Mouse (Mus musculus): Measurements from ENCODE around the gene Gpx8. TPM values are rescaled to one million over a fixed set of nuclear protein-coding genes. Genes with fewer than 3 reads are reported as not detected.

The Gpx8 gene
- total and polyA plus RNA-seq, 3 experiments = not detected

DNA sequence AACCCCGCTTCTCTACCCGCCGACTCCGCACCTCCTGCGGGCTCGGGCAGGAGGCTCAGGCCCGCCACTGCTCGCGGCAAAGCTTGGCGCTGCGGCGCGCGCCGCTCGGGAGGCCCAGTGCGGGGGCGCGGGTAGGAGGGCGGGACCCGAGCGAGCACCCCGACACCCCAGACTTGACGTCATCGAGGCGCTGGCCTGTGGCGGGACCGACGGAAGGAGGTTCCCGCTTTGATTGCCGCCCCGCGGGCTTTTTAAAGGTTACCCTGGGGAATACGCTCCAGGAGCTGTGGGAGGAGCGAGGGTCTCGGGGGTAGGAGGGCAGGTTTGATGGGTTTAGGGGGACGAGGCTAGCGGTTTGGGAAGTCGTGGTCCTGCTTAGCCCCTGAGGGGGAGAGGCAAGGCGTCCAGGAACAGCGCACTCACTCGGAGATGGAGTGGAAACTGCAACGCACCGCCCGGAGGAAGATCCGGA is 11.2 kb downstream of the Gpx8 start, which contains the start of gene Cdc20b:
Cdc20b (plus strand) TSS at position 162 of the 472 bp plus-strand sequence.
- Histone ChIP-seq H3K9me3 (replicated peaks; ENCODE audit: insufficient read depth, low read length) (no peaks in the 10 kb centered on the region), H3K9ac (ENCODE audit: control insufficient read depth, low read depth, low read length, poor library complexity, severe bottlenecking) (peak within 1 kb of the TSS; percentile 68), H3K27ac (ENCODE audit: control insufficient read depth, low read depth, low read length) (0 out of 2 replicates have a peak within 1 kb of the TSS, but pooled peaks have one; percentile 9), H3K4me1 (ENCODE audit: control insufficient read depth in 1 of 2, insufficient read depth in 2 of 2, low read length in 2 of 2) (peaks cover 0 to 4% of the 10 kb centered on the region in 2 experiments; a peak in 1 of 4 replicates), H3K79me2 (ENCODE audit: control insufficient read depth, insufficient read depth, low read length, poor library complexity) (no peaks in the 10 kb centered on the region), H3K4me3 (ENCODE audit: control insufficient read depth in 1 of 2, insufficient read depth in 1 of 2, low read depth in 2 of 2, low read length in 2 of 2) (peak within 1 kb of the TSS; percentile 68 to 81), H3K27me3 (ENCODE audit: control insufficient read depth in 1 of 2, insufficient read depth in 2 of 2, low read length in 2 of 2) (no peaks in the 10 kb centered on the region; a peak in 1 of 4 replicates), H3K36me3 (ENCODE audit: control insufficient read depth in 1 of 2, insufficient read depth in 2 of 2, low read length in 2 of 2) (no peaks in the 10 kb centered on the region; a peak in 1 of 4 replicates)
- peak in 2 of 3 experiments; percentile 1 to 27; a peak in 1 of 6 replicates for TF ChIP-seq CTCF (IDR thresholded peaks at IDR 0.05 in 2 of 3, conservative IDR thresholded peaks at IDR 0.05 in 1 of 3; ENCODE audit: control insufficient read depth in 1 of 3, insufficient read depth in 1 of 3, low read depth in 2 of 3, low read length in 3 of 3, poor library complexity in 1 of 3, severe bottlenecking in 1 of 3)
- TF ChIP-seq MAX (IDR thresholded peaks at IDR 0.05; ENCODE audit: low read length) = 0 out of 2 replicates have a peak, but pooled peaks have one; percentile 10
- peak; percentile 30 to 54; a peak in 2 of 4 replicates for TF ChIP-seq POLR2A (IDR thresholded peaks at IDR 0.05; ENCODE audit: control insufficient read depth in 1 of 2, insufficient read depth in 1 of 2, low read depth in 1 of 2, low read length in 2 of 2, poor library complexity in 1 of 2)
- TF ChIP-seq TBP (IDR thresholded peaks at IDR 0.05; ENCODE audit: low read depth, low read length) = no peak
- TF ChIP-seq MXI1 (IDR thresholded peaks at IDR 0.05; ENCODE audit: low read depth, low read length) = peak; percentile 32; the same call in 1 of the 2 replicates
- TF ChIP-seq UBTF (IDR thresholded peaks at IDR 0.05; ENCODE audit: borderline replicate concordance, insufficient read depth, low read depth, low read length) = 0 out of 2 replicates have a peak, but pooled peaks have one; percentile 13
- TF ChIP-seq E2F4 (IDR thresholded peaks at IDR 0.05; ENCODE audit: borderline replicate concordance, low read depth, low read length) = 0 out of 2 replicates have a peak, but pooled peaks have one; percentile 67
- TF ChIP-seq POLR2AphosphoS2 (IDR thresholded peaks at IDR 0.05; ENCODE audit: low read length) = no peak
- peak; percentile 41; the same call in 1 of the 2 replicates for TF ChIP-seq NRF1 (IDR thresholded peaks at IDR 0.05; ENCODE audit: insufficient read depth, low read depth, low read length, poor library complexity, severe bottlenecking)
- no peak for TF ChIP-seq GABPA (IDR thresholded peaks at IDR 0.05; ENCODE audit: low read depth, low read length)
- TF ChIP-seq SIN3A (IDR thresholded peaks at IDR 0.05; ENCODE audit: low read length) = peak; percentile 43
- no peak for TF ChIP-seq HCFC1 (IDR thresholded peaks at IDR 0.05; ENCODE audit: low read depth, low read length)
- TF ChIP-seq CHD2 (IDR thresholded peaks at IDR 0.05; ENCODE audit: low read length) = no peak
- DNase-seq (ENCODE audit: low read depth, low spot score) = peak; percentile 91

DNA sequence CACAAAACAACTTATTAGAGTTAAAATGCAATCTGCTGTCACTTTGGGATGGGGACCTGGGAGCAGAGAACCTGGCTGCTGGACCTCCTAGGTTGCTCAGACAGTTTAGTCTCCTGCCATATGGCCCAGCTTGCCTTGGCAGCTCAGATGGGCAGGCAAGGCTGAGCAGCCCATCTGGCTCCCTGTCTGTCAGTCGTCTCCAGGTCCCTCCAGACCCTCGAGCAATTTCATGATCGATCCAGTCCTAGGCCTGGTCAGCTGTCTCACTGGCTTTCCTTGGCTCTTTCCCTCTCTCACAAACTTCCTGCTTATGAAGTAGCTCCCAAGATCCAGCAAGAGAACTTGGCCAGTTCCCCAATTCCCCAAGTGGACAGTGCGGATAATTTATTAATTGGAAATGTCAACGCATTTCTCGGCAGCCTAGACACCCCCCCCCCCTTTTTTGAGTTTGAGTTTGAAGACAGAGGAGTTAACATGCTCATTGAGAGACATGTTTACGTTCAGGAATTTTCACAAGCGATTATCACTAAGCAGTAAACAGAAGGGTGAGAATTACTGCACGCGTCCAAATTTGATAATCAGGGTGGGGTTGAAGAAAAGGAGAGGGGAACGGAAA is 11.8 kb downstream of the Gpx8 start:
- Histone ChIP-seq H3K27me3 (ENCODE audit: control insufficient read depth in 1 of 2, insufficient read depth in 2 of 2, low read length in 2 of 2) (no peaks in the 10 kb centered on the region; a peak in 1 of 4 replicates), H3K4me3 (ENCODE audit: control insufficient read depth in 1 of 2, insufficient read depth in 1 of 2, low read depth in 2 of 2, low read length in 2 of 2) (peak overlapping the region; percentile 68 to 81), H3K4me1 (ENCODE audit: control insufficient read depth in 1 of 2, insufficient read depth in 2 of 2, low read length in 2 of 2) (peaks cover 0 to 4% of the 10 kb centered on the region in 2 experiments; a peak in 1 of 4 replicates), H3K27ac (ENCODE audit: control insufficient read depth, low read depth, low read length) (0 out of 2 replicates have a peak overlapping the region, but pooled peaks have one; percentile 9), H3K9ac (ENCODE audit: control insufficient read depth, low read depth, low read length, poor library complexity, severe bottlenecking) (peak overlapping the region; percentile 68), H3K79me2 (ENCODE audit: control insufficient read depth, insufficient read depth, low read length, poor library complexity) (no peaks in the 10 kb centered on the region), H3K36me3 (ENCODE audit: control insufficient read depth in 1 of 2, insufficient read depth in 2 of 2, low read length in 2 of 2) (no peaks in the 10 kb centered on the region; a peak in 1 of 4 replicates), H3K9me3 (replicated peaks; ENCODE audit: insufficient read depth, low read length) (no peaks in the 10 kb centered on the region)
- no peak for DNase-seq (ENCODE audit: low read depth, low spot score)
- TF ChIP-seq MAX (IDR thresholded peaks at IDR 0.05; ENCODE audit: low read length) = peak; percentile 7; the same call in 1 of the 2 replicates
- 0 out of 4 replicates have a peak, but pooled peaks of 1 of the 2 experiments have one; percentile 3 for TF ChIP-seq POLR2A (IDR thresholded peaks at IDR 0.05; ENCODE audit: control insufficient read depth in 1 of 2, insufficient read depth in 1 of 2, low read depth in 1 of 2, low read length in 2 of 2, poor library complexity in 1 of 2)
- 0 out of 2 replicates have a peak, but pooled peaks have one; percentile 25 for TF ChIP-seq ETS1 (IDR thresholded peaks at IDR 0.05; ENCODE audit: low read depth, low read length)
- peak; percentile 61; the same call in 1 of the 2 replicates for TF ChIP-seq BHLHE40 (IDR thresholded peaks at IDR 0.05; ENCODE audit: borderline replicate concordance, low read depth, low read length)
- TF ChIP-seq MAZ (IDR thresholded peaks at IDR 0.05; ENCODE audit: low read depth, low read length) = no peak

Measured in MEL (cell line).